Comparison of ENCODE assay signal across 7 mouse cellular contexts in genomic region chr2:153445137-153446016, GRCm38 (mm10). TPM values are rescaled to one million over a fixed set of nuclear protein-coding genes. Genes with fewer than 3 reads are reported as not detected.
DNase-seq lines count a peak whose midpoint lies in the region; ATAC-seq lines count a peak whose summit lies in the region.

No protein-coding gene starts in this region.

- H3K9ac ChIP-seq in heart, embryonic 16.5 days (ENCODE audit: low read length): peak overlapping the region; percentile 96
- peak overlapping the region; percentile 54 for H3K9ac ChIP-seq in limb, embryonic 15.5 days

- peak overlapping the region; percentile 95 for H3K27ac ChIP-seq in heart, embryonic 16.5 days (ENCODE audit: low read length)
- peak overlapping the region; percentile 90 for H3K27ac ChIP-seq in limb, embryonic 15.5 days

- ATAC-seq in common myeloid progenitor, adult 5-6 weeks (replicated peaks; ENCODE audit: low read depth, poor library complexity, severe bottlenecking): peak; percentile 19; the same call in 1 of the 2 replicates
- peak; percentile 35; the same call in 1 of the 2 replicates for ATAC-seq in heart, embryonic 16.5 days (replicated peaks; ENCODE audit: extremely low read depth, insufficient read depth, low FRiP score)
- ATAC-seq in limb, embryonic 15.5 days (ENCODE audit: insufficient number of reproducible peaks, low FRiP score, low TSS enrichment, low read depth): peak; percentile 15

- no peaks in the 10 kb centered on the region for H3K36me3 ChIP-seq in heart, embryonic 16.5 days (ENCODE audit: control insufficient read depth, insufficient read depth)
- H3K36me3 ChIP-seq in limb, embryonic 15.5 days: no peaks in the 10 kb centered on the region

- DNase-seq in spleen, postnatal 10 days (ENCODE audit: low spot score in 2 of 2): peak; percentile 39 to 53
- no peak for DNase-seq in spleen, adult 12 weeks (ENCODE audit: low spot score)
- DNase-seq in naive thymus-derived CD4-positive, alpha-beta T cell, adult 2 months (ENCODE audit: low read depth): peak; percentile 34
- no peak for DNase-seq in layer of hippocampus, adult 11-12 months (ENCODE audit: low spot score)

- peaks cover 36% of the 10 kb centered on the region for H3K4me1 ChIP-seq in heart, embryonic 16.5 days (ENCODE audit: control insufficient read depth, insufficient read depth, low read length)
- peaks cover 48% of the 10 kb centered on the region for H3K4me1 ChIP-seq in limb, embryonic 15.5 days

- H3K4me2 ChIP-seq in heart, embryonic 16.5 days (ENCODE audit: low read depth, low read length): peak overlapping the region; percentile 99
- H3K4me2 ChIP-seq in limb, embryonic 15.5 days: peak overlapping the region; percentile 99

- H3K4me3 ChIP-seq in heart, embryonic 16.5 days (ENCODE audit: low read length): peak overlapping the region; percentile 97
- peak overlapping the region; percentile 94 for H3K4me3 ChIP-seq in limb, embryonic 15.5 days

- no peaks in the 10 kb centered on the region for H3K9me3 ChIP-seq in heart, embryonic 16.5 days (replicated peaks; ENCODE audit: control insufficient read depth, low read length)
- no peaks in the 10 kb centered on the region for H3K9me3 ChIP-seq in limb, embryonic 15.5 days

- H3K27me3 ChIP-seq in heart, embryonic 16.5 days (ENCODE audit: control insufficient read depth, insufficient read depth, low read length): no peaks in the 10 kb centered on the region
- H3K27me3 ChIP-seq in limb, embryonic 15.5 days: no peaks in the 10 kb centered on the region

- under 1% methylated on average over 58 of the region's 59 CpGs for WGBS in heart, embryonic 16.5 days
- WGBS in limb, embryonic 15.5 days: under 1% methylated on average over 57 of the region's 59 CpGs

RNA-seq across cellular contexts. Expression of gene 4930404H24Rik, which starts 47.2 kb away (rescaled TPM):
- not detected in 2 replicates for total RNA-seq in common myeloid progenitor, adult 5-6 weeks (2017)
- polyA plus RNA-seq in heart, embryonic 16.5 days (2015; fragmentation: Nextera tagmentation; extraction: Ambion mirVana): not detected in 2 replicates
- polyA plus RNA-seq in limb, embryonic 15.5 days (2015; fragmentation: Nextera tagmentation; extraction: Ambion mirVana): not detected in 2 replicates

Comparison
In these comparisons a context has a peak if more than half of its experiments do, and no peak if none do; other contexts are left out.
1. DNase-seq: peak in spleen, postnatal 10 days (2 of 2) and naive thymus-derived CD4-positive, alpha-beta T cell, adult 2 months (single experiment); none in spleen, adult 12 weeks (single experiment) and layer of hippocampus, adult 11-12 months (single experiment).
2. Peak in every context shown above with its lines, with median percentiles within 50 percentile points of each other: ATAC-seq.